Comparison of ENCODE assay signal across 11 mouse cellular contexts in genomic region chr3:65844851-65845552, GRCm38 (mm10).
DNase-seq lines count a peak whose midpoint lies in the region; ATAC-seq and TF ChIP-seq lines count a peak whose summit lies in the region.
"Had no signal": no experiment of that assay in that cellular context is flagged by ENCODE, and none has a peak within 500 bp of the region (broad histone marks: within the 10 kb centered on the region; RNA-seq: fewer than 3 reads in every experiment).

No protein-coding gene starts in this region.

- no peaks in the 10 kb centered on the region for H3K27me3 ChIP-seq in kidney, embryonic 14.5 days (ENCODE audit: control insufficient read depth, insufficient read depth, low read length)
- no peaks in the 10 kb centered on the region for H3K27me3 ChIP-seq in heart, postnatal 0 days (ENCODE audit: control insufficient read depth, insufficient read depth, low read length)
- no peaks in the 10 kb centered on the region for H3K27me3 ChIP-seq in lung, embryonic 16.5 days (ENCODE audit: control insufficient read depth, insufficient read depth, low read depth, low read length)
- H3K27me3 ChIP-seq: hindbrain, embryonic 13.5 days had no signal

- H3K36me3 ChIP-seq in kidney, embryonic 14.5 days (ENCODE audit: control insufficient read depth, insufficient read depth, low read length), result no peaks in the 10 kb centered on the region
- H3K36me3 ChIP-seq in heart, postnatal 0 days (replicated peaks; ENCODE audit: control insufficient read depth, insufficient read depth, low read length), result no peaks in the 10 kb centered on the region
- H3K36me3 ChIP-seq in lung, embryonic 16.5 days (ENCODE audit: control insufficient read depth, insufficient read depth, low read length), result no peaks in the 10 kb centered on the region
- H3K36me3 ChIP-seq: hindbrain, embryonic 13.5 days had no signal

- WGBS in kidney, embryonic 14.5 days, result 69% methylated on average over 8 of the region's 8 CpGs
- 22% methylated on average over 8 of the region's 8 CpGs for WGBS in heart, postnatal 0 days
- 25% methylated on average over 8 of the region's 8 CpGs for WGBS in lung, embryonic 16.5 days

- no peak overlapping the region for H3K4me3 ChIP-seq in kidney, embryonic 14.5 days (ENCODE audit: low read length)
- no peak overlapping the region for H3K4me3 ChIP-seq in brown adipose tissue, adult 24 weeks (ENCODE audit: insufficient read depth, low read depth, low read length)
- no peak overlapping the region for H3K4me3 ChIP-seq in heart, postnatal 0 days (ENCODE audit: low read depth, low read length)
- no peak overlapping the region for H3K4me3 ChIP-seq in lung, embryonic 16.5 days (ENCODE audit: low read length)
- H3K4me3 ChIP-seq: hindbrain, embryonic 13.5 days had no signal

- ATAC-seq in kidney, embryonic 14.5 days (ENCODE audit: low FRiP score, low TSS enrichment), result no peak
- ATAC-seq in heart, postnatal 0 days (ENCODE audit: insufficient read depth, low read depth), result peak; percentile 83
- peak; percentile 82 for ATAC-seq in lung, embryonic 16.5 days (ENCODE audit: low read depth)
- ATAC-seq: activated CD4-positive, CD25-positive, alpha-beta regulatory T cell, adult 4 months had no signal

- no peaks in the 10 kb centered on the region for H3K4me1 ChIP-seq in kidney, embryonic 14.5 days (ENCODE audit: control insufficient read depth, insufficient read depth, low read length)
- peaks cover 30% of the 10 kb centered on the region for H3K4me1 ChIP-seq in brown adipose tissue, adult 24 weeks (ENCODE audit: control insufficient read depth, insufficient read depth, insufficient read length, low read length)
- H3K4me1 ChIP-seq in heart, postnatal 0 days (ENCODE audit: control insufficient read depth, insufficient read depth), result peaks cover 34% of the 10 kb centered on the region
- H3K4me1 ChIP-seq in lung, embryonic 16.5 days (replicated peaks; ENCODE audit: control insufficient read depth, insufficient read depth, low read length), result peaks cover 34% of the 10 kb centered on the region

- H3K4me2 ChIP-seq in kidney, embryonic 14.5 days (replicated peaks; ENCODE audit: low read depth, low read length), result no peak overlapping the region
- no peak overlapping the region for H3K4me2 ChIP-seq in heart, postnatal 0 days (ENCODE audit: low read depth, low read length)
- no peak overlapping the region for H3K4me2 ChIP-seq in lung, embryonic 16.5 days (ENCODE audit: low read depth, low read length)
- H3K4me2 ChIP-seq: hindbrain, embryonic 13.5 days had no signal

- no peak overlapping the region for H3K27ac ChIP-seq in kidney, embryonic 14.5 days (ENCODE audit: low read depth, low read length)
- 0 out of 2 replicates have a peak overlapping the region, but pooled peaks have one; percentile 24 for H3K27ac ChIP-seq in brown adipose tissue, adult 24 weeks (replicated peaks; ENCODE audit: low read depth, low read length)
- H3K27ac ChIP-seq in heart, postnatal 0 days (ENCODE audit: low read depth), result peak overlapping the region; percentile 74
- H3K27ac ChIP-seq in lung, embryonic 16.5 days (ENCODE audit: low read length), result peak overlapping the region; percentile 56
- H3K27ac ChIP-seq: hindbrain, embryonic 13.5 days; liver, embryonic 14.5 days had no signal

- H3K9ac ChIP-seq in kidney, embryonic 14.5 days (ENCODE audit: low read depth, low read length), result no peak overlapping the region
- no peak overlapping the region for H3K9ac ChIP-seq in heart, postnatal 0 days (replicated peaks; ENCODE audit: low read depth, low read length)
- no peak overlapping the region for H3K9ac ChIP-seq in lung, embryonic 16.5 days (ENCODE audit: low read length)
- H3K9ac ChIP-seq: hindbrain, embryonic 13.5 days; liver, embryonic 14.5 days had no signal

- no peaks in the 10 kb centered on the region for H3K9me3 ChIP-seq in kidney, embryonic 14.5 days (ENCODE audit: control insufficient read depth, low read length)
- no peaks in the 10 kb centered on the region for H3K9me3 ChIP-seq in heart, postnatal 0 days (replicated peaks; ENCODE audit: control insufficient read depth, low read length)
- H3K9me3 ChIP-seq in lung, embryonic 16.5 days (ENCODE audit: control insufficient read depth, low read length), result no peaks in the 10 kb centered on the region
- H3K9me3 ChIP-seq: hindbrain, embryonic 13.5 days had no signal

- TF ChIP-seq CTCF in heart, postnatal 0 days (IDR thresholded peaks at IDR 0.05; ENCODE audit: low read depth), result no peak

- peak; percentile 31 for DNase-seq in kidney, adult 18-20 months
- DNase-seq in heart, postnatal 0 days (ENCODE audit: low spot score), result peak; percentile 69
- DNase-seq in left cerebral cortex, adult 18-20 months (ENCODE audit: low spot score in 2 of 2), result no peak
- no peak for DNase-seq in spleen, postnatal 14 days (ENCODE audit: low spot score in 2 of 2)
- DNase-seq: right cerebral cortex, postnatal 14 days had no signal

- TF ChIP-seq EP300 in heart, postnatal 0 days (IDR thresholded peaks at IDR 0.05; ENCODE audit: low read depth), result no peak

Comparison
In these comparisons a context has a peak if more than half of its experiments do, and no peak if none do; other contexts are left out.
1. DNase-seq: peak in kidney, adult 18-20 months (single experiment) and heart, postnatal 0 days (single experiment); none in left cerebral cortex, adult 18-20 months (0 of 2) and spleen, postnatal 14 days (0 of 2).